Mouse (Mus musculus): ENCODE measurements around the gene Pnpla8.

GRCm38 (mm10) chr12:44337136-44337640 lies 116.0 kb downstream of the Pnpla8 start:
- TF ChIP-seq POLR2A (IDR thresholded peaks at IDR 0.05; ENCODE audit: insufficient read length, low read depth) (no peak), TCF12 (IDR thresholded peaks at IDR 0.05; ENCODE audit: insufficient read depth, poor library complexity, severe bottlenecking) (no peak), MYOG (IDR thresholded peaks at IDR 0.05; ENCODE audit: control insufficient read depth in 1 of 3, insufficient read depth in 1 of 3, insufficient read length in 2 of 3, low read depth in 2 of 3) (no peak), USF1 (IDR thresholded peaks at IDR 0.05; ENCODE audit: low read depth) (no peak), TCF3 (IDR thresholded peaks at IDR 0.05; ENCODE audit: insufficient read length, low read depth) (no peak), CEBPB (IDR thresholded peaks at IDR 0.05; ENCODE audit: insufficient read depth, poor library complexity, severe bottlenecking) (no peak), MAX (IDR thresholded peaks at IDR 0.05; ENCODE audit: low read depth) (no peak), E2F4 (IDR thresholded peaks at IDR 0.05; ENCODE audit: insufficient read depth) (no peak), POLR2AphosphoS2 (IDR thresholded peaks at IDR 0.05; ENCODE audit: insufficient read length, low read depth) (no peak), REST (IDR thresholded peaks at IDR 0.05; ENCODE audit: insufficient read depth, insufficient read length) (no peak)
